Mouse (Mus musculus) midbrain, embryonic 10.5 days (tissue): ENCODE measurements at regions not wholly inside any gene's neighbourhood (a gene's known extent, or its start where the extent isn't known, plus 50 kb on each side); places are given as distances from the start of the nearest gene placed in this dataset.
"Not testable (repeated sequence)": the region's sequence is repeated elsewhere in the genome, so short reads cannot be mapped to it uniquely, and the experiment has no call there.

ENCODE experiments used
- DNase-seq: peaks from one replicate; pipeline ENCODE4 v3.0.0-alpha.2; 2017; ENCODE audit warnings: low spot score
- H3K27ac ChIP-seq: fragments of 300-500 bp; sonication (generic); replicated peaks from 2 replicates; pipeline ENCODE4 v1.5.1; 2016; ENCODE audit warnings: mild to moderate bottlenecking
- H3K27me3 ChIP-seq: fragments of 300-500 bp; sonication (generic); 2 replicates; pipeline ENCODE4 v1.6.1; 2016; ENCODE audit warnings: low read depth, mild to moderate bottlenecking; ENCODE audit not compliant: poor library complexity, severe bottlenecking
- H3K36me3 ChIP-seq: fragments of 300-500 bp; sonication (generic); 2 replicates; pipeline ENCODE4 v1.6.1; 2016; ENCODE audit warnings: mild to moderate bottlenecking, moderate library complexity
- H3K4me1 ChIP-seq: fragments of 300-500 bp; sonication (generic); 2 replicates; pipeline ENCODE4 v1.6.1; 2016
- H3K4me3 ChIP-seq: fragments of 300-500 bp; sonication (generic); 2 replicates; pipeline ENCODE4 v1.5.1; 2016; ENCODE audit warnings: mild to moderate bottlenecking, moderate library complexity
- H3K9me3 ChIP-seq: fragments of 300-500 bp; sonication (generic); replicated peaks from 2 replicates; pipeline ENCODE4 v1.6.1; 2016; ENCODE audit warnings: mild to moderate bottlenecking
- WGBS: fragments of 180-500 bp; shearing (Covaris S2); methylation state at CpG from one replicate; pipeline ENCODE4 v1.1.7; 2016; 5-methylcytosine and 5-hydroxymethylcytosine counted together

DNA sequence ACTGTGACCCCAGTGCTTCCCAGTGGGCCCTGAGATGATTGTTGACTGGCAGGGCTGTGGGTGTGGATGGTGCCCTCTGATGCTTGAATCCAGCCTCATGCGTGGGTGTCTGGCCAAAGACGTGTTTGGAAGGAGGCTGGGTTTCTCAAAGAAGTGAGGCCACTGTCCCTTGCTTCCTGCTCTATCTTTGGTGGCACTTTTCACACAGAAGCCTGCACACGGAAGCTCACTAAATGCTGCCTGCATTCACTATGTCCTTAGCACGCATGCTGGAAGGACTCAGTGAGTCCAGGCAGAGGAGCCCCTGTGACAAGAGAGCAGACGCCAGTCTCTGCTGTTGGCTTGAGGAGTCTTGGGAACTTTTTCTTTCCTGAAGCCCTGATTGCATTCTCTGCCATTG is 119.6 kb downstream of the Cyld start:
- DNase-seq: no peak
- Histone ChIP-seq H3K4me1 (peaks cover 11% of the 10 kb centered on the region; the same call in 1 of the 2 replicates), H3K36me3 (no peaks in the 10 kb centered on the region), H3K9me3 (no peaks in the 10 kb centered on the region), H3K4me3 (no peak overlapping the region), H3K27ac (no peak overlapping the region), H3K27me3 (0 out of 2 replicates have a peak, but pooled peaks cover 7% of the 10 kb centered on the region)
- WGBS: 82% methylated on average over 5 of the region's 5 CpGs

DNA sequence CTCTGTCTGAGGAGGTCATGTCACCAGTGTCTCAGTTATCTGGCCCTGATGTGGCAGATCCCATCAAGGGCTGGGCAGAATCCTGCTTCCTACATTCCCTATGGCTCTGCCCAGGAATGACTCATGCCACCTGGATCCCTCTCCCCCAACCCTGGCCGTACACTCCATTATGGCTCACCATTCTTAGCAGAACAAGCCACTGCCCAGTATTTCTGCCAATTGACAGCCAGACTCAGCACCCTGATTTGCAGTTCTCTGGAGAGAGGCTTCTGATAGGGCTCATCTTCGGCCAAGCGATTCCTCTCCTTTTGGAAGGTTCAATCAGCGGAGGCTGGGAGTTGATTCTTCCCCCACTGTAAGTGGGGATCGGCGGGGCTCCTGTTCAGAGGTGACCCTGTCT is 117.4 kb downstream of the Cyld start:
- 91% methylated on average over 6 of the region's 6 CpGs for WGBS
- 0 out of 2 replicates have a peak, but pooled peaks cover 7% of the 10 kb centered on the region for H3K27me3 ChIP-seq
- H3K27ac ChIP-seq: no peak overlapping the region
- no peak overlapping the region for H3K4me3 ChIP-seq
- no peaks in the 10 kb centered on the region for H3K9me3 ChIP-seq
- H3K36me3 ChIP-seq: no peaks in the 10 kb centered on the region
- peaks cover 11% of the 10 kb centered on the region; the same call in 1 of the 2 replicates for H3K4me1 ChIP-seq
- DNase-seq: no peak

DNA sequence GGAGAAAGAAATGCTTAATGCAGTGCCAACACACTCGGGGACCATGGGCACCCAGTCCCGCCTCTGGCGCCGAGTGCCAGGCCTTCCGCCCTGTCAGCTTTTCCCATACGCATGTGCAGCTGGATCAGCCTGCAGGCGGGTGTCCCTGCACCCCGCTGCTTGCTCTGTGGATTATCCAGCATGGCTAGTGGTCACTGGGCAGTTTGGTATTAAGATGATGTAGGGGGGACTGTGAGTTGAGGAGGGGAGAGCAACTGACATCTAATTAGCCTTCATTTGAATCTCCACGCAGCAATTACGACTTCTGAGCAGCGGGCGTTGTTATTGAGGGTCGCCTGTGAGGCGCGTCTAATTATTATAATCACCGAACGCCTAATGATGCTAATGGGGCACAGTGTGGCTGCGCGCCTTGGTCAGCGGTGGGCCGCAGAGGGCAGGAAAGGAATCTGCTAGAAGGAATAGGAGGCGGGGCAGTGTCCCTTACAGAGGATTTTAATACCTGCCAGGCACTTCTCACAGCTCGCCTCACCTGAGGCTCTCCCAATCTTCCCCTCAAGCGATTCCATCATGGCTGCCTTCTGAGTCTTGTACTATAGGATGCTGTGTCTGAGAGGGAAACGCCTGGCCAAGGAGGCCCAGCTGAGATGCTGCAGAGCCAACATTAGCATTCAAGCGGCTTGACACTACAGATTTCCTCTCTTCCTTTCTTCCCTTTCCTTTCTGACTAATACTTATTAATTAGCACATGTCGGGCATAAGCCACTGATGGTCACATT is 116.3 kb downstream of the Cyld start:
- Histone ChIP-seq H3K4me3 (no peak overlapping the region), H3K9me3 (no peaks in the 10 kb centered on the region), H3K27me3 (0 out of 2 replicates have a peak, but pooled peaks cover 7% of the 10 kb centered on the region), H3K36me3 (no peaks in the 10 kb centered on the region), H3K4me1 (peaks cover 5% of the 10 kb centered on the region; the same call in 1 of the 2 replicates), H3K27ac (no peak overlapping the region)
- 77% methylated on average over 27 of the region's 27 CpGs for WGBS
- no peak for DNase-seq

DNA sequence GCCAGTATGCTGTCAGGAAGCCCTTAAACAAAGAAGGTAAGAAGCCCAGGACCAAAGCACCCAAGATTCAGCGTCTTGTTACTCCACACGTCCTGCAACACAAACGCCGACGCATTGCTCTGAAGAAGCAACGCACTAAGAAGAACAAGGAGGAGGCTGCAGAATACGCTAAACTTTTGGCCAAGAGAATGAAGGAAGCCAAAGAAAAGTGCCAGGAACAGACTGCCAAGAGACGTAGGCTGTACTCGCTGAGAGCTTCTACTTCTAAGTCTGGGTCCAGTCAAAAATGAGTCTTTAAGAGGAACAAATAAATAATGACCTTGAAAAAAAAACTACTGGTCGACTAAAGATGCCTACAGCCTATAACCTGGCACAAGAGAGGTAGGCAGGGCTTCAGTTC is 110.0 kb downstream of the Cyld start:
- H3K4me3 ChIP-seq, H3K27me3 ChIP-seq, H3K27ac ChIP-seq, H3K36me3 ChIP-seq, H3K4me1 ChIP-seq, DNase-seq, H3K9me3 ChIP-seq: not testable (repeated sequence)
- WGBS: 93% methylated on average over 10 of the region's 10 CpGs
